Mouse (Mus musculus) hindbrain, postnatal 0 days (tissue): ENCODE data around the gene Serinc5. TPM values are rescaled to one million over a fixed set of nuclear protein-coding genes. Genes with fewer than 3 reads are reported as not detected.

ENCODE experiments used
- ATAC-seq: fragments of 200-750 bp; cut with Nextera tagmentation; 2 replicates; pipeline ENCODE4 v1.8.0; 2017; ENCODE audit warnings: mild to moderate bottlenecking, moderate TSS enrichment, moderate library complexity
- DNase-seq: peaks from one replicate; pipeline ENCODE4 v3.0.0-alpha.2; 2015; ENCODE audit warnings: low spot score
- H3K27ac ChIP-seq: fragments of 300-500 bp; sonication (generic); 2 replicates; pipeline ENCODE4 v1.5.1; 2014; ENCODE audit warnings: mild to moderate bottlenecking
- H3K27me3 ChIP-seq: fragments of 300-500 bp; sonication (generic); 2 replicates; pipeline ENCODE4 v1.6.1; 2014; ENCODE audit warnings: low read length, mixed read lengths; ENCODE audit not compliant: insufficient read depth
- H3K36me3 ChIP-seq: fragments of 300-500 bp; sonication (generic); 2 replicates; pipeline ENCODE4 v1.6.1; 2014; ENCODE audit warnings: low read length, mixed read lengths; ENCODE audit not compliant: insufficient read depth
- H3K4me1 ChIP-seq: fragments of 300-500 bp; sonication (generic); 2 replicates; pipeline ENCODE4 v1.6.1; 2014; ENCODE audit warnings: antibody characterized with exemption, low read length, mixed read lengths; ENCODE audit not compliant: insufficient read depth
- H3K4me2 ChIP-seq: fragments of 300-500 bp; sonication (generic); 2 replicates; pipeline ENCODE4 v1.6.1; 2014; ENCODE audit warnings: low read depth, mild to moderate bottlenecking, low read length, moderate library complexity, mixed read lengths
- H3K4me3 ChIP-seq: fragments of 300-500 bp; sonication (generic); 2 replicates; pipeline ENCODE4 v1.5.1; 2014; ENCODE audit warnings: low read length
- H3K9ac ChIP-seq: fragments of 300-500 bp; sonication (generic); replicated peaks from 2 replicates; pipeline ENCODE4 v1.6.1; 2014; ENCODE audit warnings: mild to moderate bottlenecking, low read length, moderate library complexity, mixed read lengths
- H3K9me3 ChIP-seq: fragments of 300-500 bp; sonication (generic); 2 replicates; pipeline ENCODE4 v1.6.1; 2016; ENCODE audit warnings: low read length, mixed read lengths
- CTCF ChIP-seq: IDR thresholded peaks from 2 replicates; pipeline ENCODE4 v1.5.1; 2016; ENCODE audit warnings: antibody characterized with exemption, control low read depth, low read depth
- WGBS: fragments of 180-500 bp; shearing (Covaris S2); extraction: QIAGEN DNeasy Blood & Tissue Kit; methylation state at CpG from one replicate; pipeline ENCODE4 v1.1.7; 2014; 5-methylcytosine and 5-hydroxymethylcytosine counted together
- polyA plus RNA-seq: library from polyadenylated mRNA; unstranded; fragments of >200 nt; fragmentation: Nextera tagmentation; extraction: Ambion mirVana; gene quantifications from 2 replicates; pipeline ENCODE4 v1.2.1, GENCODE M21; 2015
- total RNA-seq: library from RNA; depleted of rRNA; stranded (reverse); fragments of >200 nt; gene quantifications from 2 replicates; pipeline ENCODE4 v1.2.3, GENCODE M21; 2014

The Serinc5 gene
- total and polyA plus RNA-seq, 2 experiments from 2014 or later, result 14.8 to 52.5 TPM

DNA sequence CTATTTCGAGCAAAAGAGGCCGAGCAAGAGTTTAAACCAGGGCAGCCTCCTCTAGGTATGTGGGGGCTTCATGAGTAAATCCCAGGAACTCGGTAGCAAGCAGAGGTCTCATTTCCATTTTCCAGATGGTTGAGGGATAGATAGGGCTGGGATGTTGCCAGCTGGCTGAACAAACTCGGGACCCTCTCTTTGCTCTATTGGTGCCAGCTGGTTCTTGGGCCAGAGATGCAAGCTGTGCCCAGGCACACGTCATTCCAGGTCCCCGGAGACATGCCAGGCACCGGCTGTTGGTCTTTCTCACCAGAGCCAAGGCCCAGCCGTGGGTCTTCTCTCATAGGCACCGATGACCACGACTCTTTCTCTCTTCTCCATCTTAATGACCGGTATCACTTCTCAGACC lies 122.8 kb downstream of the Serinc5 start:
- H3K27ac ChIP-seq, result peak overlapping the region; percentile 38; the same call in 1 of the 2 replicates
- H3K9me3 ChIP-seq, result no peaks in the 10 kb centered on the region
- no peaks in the 10 kb centered on the region for H3K27me3 ChIP-seq
- H3K4me2 ChIP-seq, result 0 out of 2 replicates have a peak overlapping the region, but pooled peaks have one; percentile 5
- ATAC-seq, result peak; percentile 76
- no peak overlapping the region for H3K4me3 ChIP-seq
- peak; percentile 89 for DNase-seq
- TF ChIP-seq CTCF, result no peak
- no peak overlapping the region for H3K9ac ChIP-seq
- 41% methylated on average over 11 of the region's 11 CpGs for WGBS
- no peaks in the 10 kb centered on the region for H3K36me3 ChIP-seq
- peaks cover 6% of the 10 kb centered on the region; the same call in 1 of the 2 replicates for H3K4me1 ChIP-seq

DNA sequence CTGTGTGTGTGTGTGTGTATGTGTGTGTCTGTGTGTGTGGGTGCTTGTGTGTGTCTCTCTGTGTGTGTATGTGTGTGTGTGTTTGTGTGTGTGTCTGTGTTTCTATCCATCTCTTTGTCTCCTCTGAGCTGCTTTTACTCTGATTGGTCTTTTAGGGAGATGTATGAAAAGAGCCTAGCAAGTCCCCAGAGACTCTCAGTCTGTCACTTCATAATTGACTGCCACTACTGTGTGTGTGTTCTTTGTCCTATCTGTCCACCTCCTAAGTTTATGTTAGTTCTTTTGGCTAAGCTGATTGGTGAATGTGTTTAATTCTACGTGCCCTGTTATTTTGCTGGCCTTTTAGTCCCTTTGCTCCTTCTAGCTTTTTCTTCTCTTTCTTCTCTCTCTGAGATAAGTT lies 124.8 kb downstream of the Serinc5 start:
- Histone ChIP-seq H3K4me3 (no peak overlapping the region), H3K4me2 (no peak overlapping the region), H3K36me3 (no peaks in the 10 kb centered on the region), H3K27ac (no peak overlapping the region), H3K9ac (no peak overlapping the region), H3K4me1 (peaks cover 6% of the 10 kb centered on the region; the same call in 1 of the 2 replicates), H3K9me3 (no peaks in the 10 kb centered on the region), H3K27me3 (no peaks in the 10 kb centered on the region)
- DNase-seq (no peak), ATAC-seq (no peak)
- WGBS, result 54% methylated on average over 1 of the region's 1 CpGs
- TF ChIP-seq CTCF, result no peak

DNA sequence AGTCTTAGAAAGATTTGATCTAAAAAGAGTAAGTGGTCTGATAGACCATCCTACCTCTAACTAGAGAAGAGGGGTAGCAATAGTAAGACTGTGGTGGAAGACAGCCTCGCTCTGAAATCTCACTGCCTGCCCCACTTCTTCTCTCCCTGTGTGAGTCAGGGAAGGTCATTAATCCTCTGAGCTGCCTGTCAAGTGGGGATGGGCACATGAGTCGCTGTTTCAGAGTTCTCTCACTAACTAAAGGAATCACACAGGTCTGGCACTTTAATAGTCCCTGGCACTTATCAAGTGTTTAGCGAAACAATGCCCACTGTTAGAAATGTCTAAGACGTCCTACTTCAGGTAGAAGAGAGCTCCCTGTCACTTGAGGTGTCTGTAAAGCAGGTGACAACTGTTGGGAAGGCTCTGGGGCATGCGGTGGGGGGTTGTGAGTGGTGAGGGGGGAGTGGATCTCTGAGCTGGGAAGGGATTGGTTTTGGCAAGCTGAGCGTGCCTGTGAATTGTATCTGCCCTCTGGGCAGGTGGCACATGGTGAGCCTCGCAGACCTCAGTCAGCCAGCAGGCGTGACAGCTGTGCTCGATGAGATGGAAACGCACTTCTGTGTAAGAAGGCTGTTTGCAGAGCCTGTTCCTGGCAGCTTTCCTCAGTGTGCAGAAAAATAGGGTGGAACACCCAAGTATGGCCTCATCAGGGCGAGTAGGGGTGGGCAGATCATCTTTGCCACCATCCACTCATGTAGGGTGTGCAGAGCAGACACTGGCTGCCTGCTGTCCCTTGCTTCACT lies 125.8 kb downstream of the Serinc5 start:
- WGBS, result 25% methylated on average over 11 of the region's 11 CpGs
- Histone ChIP-seq H3K9ac (no peak overlapping the region), H3K4me1 (peaks cover 6% of the 10 kb centered on the region; the same call in 1 of the 2 replicates), H3K36me3 (no peaks in the 10 kb centered on the region), H3K27ac (peak overlapping the region; percentile 4; the same call in 1 of the 2 replicates), H3K4me2 (no peak overlapping the region), H3K27me3 (no peaks in the 10 kb centered on the region), H3K4me3 (no peak overlapping the region), H3K9me3 (no peaks in the 10 kb centered on the region)
- ATAC-seq, result peak; percentile 70
- no peak for TF ChIP-seq CTCF
- peak; percentile 86 for DNase-seq

DNA sequence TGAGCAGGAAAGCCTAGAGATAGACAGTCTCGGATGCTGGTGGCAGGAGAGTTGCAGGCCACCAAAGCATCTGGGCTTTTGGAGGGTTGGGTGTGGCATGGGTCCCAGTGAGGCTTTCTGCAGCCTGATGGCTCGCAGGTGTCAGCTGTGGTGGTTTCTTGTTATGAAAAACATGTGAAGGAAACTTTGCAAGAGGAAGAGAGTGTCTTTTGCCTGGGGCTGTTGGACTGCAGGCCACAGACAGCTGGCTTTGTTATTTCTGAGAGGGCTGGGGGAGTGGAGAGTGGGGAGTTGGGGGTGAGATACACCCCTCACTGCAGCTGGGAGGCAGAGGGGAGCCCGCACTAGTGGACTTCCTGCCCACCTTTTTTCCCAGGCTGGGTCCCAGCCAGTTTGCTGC lies 127.9 kb downstream of the Serinc5 start:
- no peak overlapping the region for H3K27ac ChIP-seq
- DNase-seq (no peak), ATAC-seq (no peak)
- no peaks in the 10 kb centered on the region for H3K9me3 ChIP-seq
- no peak overlapping the region for H3K9ac ChIP-seq
- H3K4me1 ChIP-seq, result no peaks in the 10 kb centered on the region
- WGBS, result 77% methylated on average over 3 of the region's 3 CpGs
- no peak overlapping the region for H3K4me2 ChIP-seq
- no peaks in the 10 kb centered on the region for H3K27me3 ChIP-seq
- no peak for TF ChIP-seq CTCF
- H3K36me3 ChIP-seq, result no peaks in the 10 kb centered on the region
- no peak overlapping the region for H3K4me3 ChIP-seq

DNA sequence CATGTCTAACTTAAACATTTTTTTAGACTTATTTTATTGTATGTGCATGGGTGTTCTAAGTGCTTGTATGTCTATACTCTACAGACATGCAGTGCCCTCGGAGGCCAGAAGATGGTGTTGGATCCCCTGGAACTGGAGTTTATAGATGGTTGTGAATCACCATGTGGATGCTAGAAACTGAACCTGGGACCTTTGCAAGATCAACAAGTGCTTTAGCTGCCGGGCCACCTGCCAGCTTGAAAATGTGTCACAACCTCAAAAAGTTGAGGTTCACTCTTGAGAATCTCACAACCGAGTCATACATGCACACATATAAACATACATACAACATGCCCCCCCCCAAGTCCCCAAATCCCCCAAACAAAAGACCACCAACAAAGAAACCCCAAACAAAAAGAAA lies 129.0 kb downstream of the Serinc5 start:
- Histone ChIP-seq H3K36me3 (no peaks in the 10 kb centered on the region), H3K9ac (no peak overlapping the region), H3K4me2 (no peak overlapping the region), H3K27ac (no peak overlapping the region), H3K4me3 (no peak overlapping the region), H3K9me3 (no peaks in the 10 kb centered on the region), H3K4me1 (no peaks in the 10 kb centered on the region), H3K27me3 (no peaks in the 10 kb centered on the region)
- ATAC-seq (no peak), DNase-seq (no peak)
- 88% methylated on average over 3 of the region's 3 CpGs for WGBS
- peak; percentile 22; the same call in 1 of the 2 replicates for TF ChIP-seq CTCF

DNA sequence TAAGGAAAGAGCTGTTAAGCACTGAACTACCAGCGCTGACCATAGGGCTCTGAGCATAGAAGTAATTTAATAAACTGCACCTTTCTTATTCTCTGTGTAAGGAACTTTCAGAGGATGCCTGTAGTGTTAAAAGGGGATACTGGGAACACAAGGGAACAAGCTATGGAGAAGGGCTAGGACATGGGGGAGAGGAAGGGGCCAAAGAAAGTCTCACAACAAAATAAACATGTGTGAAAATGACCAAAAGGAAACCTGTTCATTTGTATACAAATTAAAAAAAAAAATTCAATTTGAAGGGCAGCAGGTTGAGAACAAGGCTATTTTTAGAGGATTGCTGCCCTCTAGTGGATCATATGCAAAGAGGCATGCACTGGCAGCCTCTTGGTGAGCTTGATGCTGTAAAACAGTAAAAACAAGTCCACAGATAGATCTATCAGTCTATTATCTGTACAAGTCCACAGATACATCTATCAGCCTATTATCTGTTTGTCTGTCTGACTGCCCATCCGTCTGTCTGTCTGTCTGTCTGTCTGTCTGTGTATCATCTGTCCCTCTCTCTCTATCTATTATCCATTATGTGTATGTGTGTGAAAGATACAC lies 129.9 kb downstream of the Serinc5 start:
- Histone ChIP-seq H3K36me3 (no peaks in the 10 kb centered on the region), H3K4me1 (no peaks in the 10 kb centered on the region), H3K4me3 (no peak overlapping the region), H3K27me3 (no peaks in the 10 kb centered on the region), H3K4me2 (no peak overlapping the region), H3K27ac (no peak overlapping the region), H3K9me3 (no peaks in the 10 kb centered on the region), H3K9ac (no peak overlapping the region)
- peak; percentile 91 for TF ChIP-seq CTCF
- ATAC-seq (peak; percentile 63), DNase-seq (peak; percentile 88)
- WGBS, result 11% methylated on average over 2 of the region's 2 CpGs

DNA sequence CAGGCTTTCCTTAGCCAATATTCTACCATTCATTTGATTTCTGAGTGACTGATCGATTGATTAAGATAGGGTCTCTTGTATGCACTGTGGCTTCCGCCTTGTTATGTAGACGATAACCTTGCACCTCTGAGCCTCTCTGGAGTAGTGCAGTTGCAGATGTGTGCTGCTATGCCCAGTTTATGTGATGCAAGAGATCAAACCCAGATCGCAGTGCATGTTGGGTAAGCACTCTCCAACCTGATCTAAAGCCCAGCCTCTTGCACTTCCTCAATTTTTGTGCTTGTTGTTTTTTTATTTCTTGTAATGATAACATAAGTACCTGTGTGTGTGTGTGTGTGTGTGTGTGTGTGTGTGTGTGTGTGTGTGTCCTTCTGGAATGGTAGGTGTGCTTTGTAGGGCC lies 132.0 kb downstream of the Serinc5 start:
- ATAC-seq (no peak), DNase-seq (no peak)
- no peak overlapping the region for H3K4me3 ChIP-seq
- 96% methylated on average over 4 of the region's 4 CpGs for WGBS
- H3K9me3 ChIP-seq, result no peaks in the 10 kb centered on the region
- H3K36me3 ChIP-seq, result no peaks in the 10 kb centered on the region
- H3K9ac ChIP-seq, result no peak overlapping the region
- H3K4me1 ChIP-seq, result no peaks in the 10 kb centered on the region
- H3K27me3 ChIP-seq, result no peaks in the 10 kb centered on the region
- H3K4me2 ChIP-seq, result no peak overlapping the region
- no peak overlapping the region for H3K27ac ChIP-seq
- no peak for TF ChIP-seq CTCF
